Mouse (Mus musculus) limb, embryonic 13.5 days (tissue): ENCODE results near the gene Ints2. TPM values are rescaled to one million over a fixed set of nuclear protein-coding genes. Genes with fewer than 3 reads are reported as not detected.
"Not testable (repeated sequence)": the region's sequence is repeated elsewhere in the genome, so short reads cannot be mapped to it uniquely, and the experiment has no call there.

Source experiments
- ATAC-seq: fragments of 200-750 bp; cut with Nextera tagmentation; 2 replicates; pipeline ENCODE4 v1.8.0; 2017; ENCODE audit warnings: low read depth, moderate number of reproducible peaks, moderate TSS enrichment; ENCODE audit not compliant: low FRiP score
- H3K27ac ChIP-seq: fragments of 300-500 bp; sonication (generic); 2 replicates; pipeline ENCODE4 v1.5.1; 2015; ENCODE audit warnings: inconsistent platforms, mild to moderate bottlenecking, moderate library complexity
- H3K27me3 ChIP-seq: fragments of 300-500 bp; sonication (generic); 2 replicates; pipeline ENCODE4 v1.6.1; 2015; ENCODE audit warnings: mild to moderate bottlenecking, inconsistent platforms
- H3K36me3 ChIP-seq: fragments of 300-500 bp; sonication (generic); 2 replicates; pipeline ENCODE4 v1.6.1; 2015; ENCODE audit warnings: inconsistent platforms, mild to moderate bottlenecking, moderate library complexity
- H3K4me1 ChIP-seq: fragments of 300-500 bp; sonication (generic); 2 replicates; pipeline ENCODE4 v1.6.1; 2015; ENCODE audit warnings: inconsistent platforms
- H3K4me2 ChIP-seq: fragments of 300-500 bp; sonication (generic); replicated peaks from 2 replicates; pipeline ENCODE4 v1.6.1; 2015; ENCODE audit warnings: inconsistent platforms, mild to moderate bottlenecking, moderate library complexity
- H3K4me3 ChIP-seq: fragments of 300-500 bp; sonication (generic); 2 replicates; pipeline ENCODE4 v1.5.1; 2015; ENCODE audit warnings: moderate library complexity, mild to moderate bottlenecking, inconsistent platforms
- H3K9ac ChIP-seq: fragments of 300-500 bp; sonication (generic); 2 replicates; pipeline ENCODE4 v1.6.1; 2015; ENCODE audit warnings: mild to moderate bottlenecking, inconsistent platforms
- H3K9me3 ChIP-seq: fragments of 300-500 bp; sonication (generic); 2 replicates; pipeline ENCODE4 v1.6.1; 2016; ENCODE audit warnings: inconsistent platforms
- whole genome bisulfite sequencing: fragments of 180-500 bp; shearing (Covaris S2); methylation state at CpG from one replicate; pipeline ENCODE4 v1.1.7; 2015; 5-methylcytosine and 5-hydroxymethylcytosine counted together
- polyA plus RNA-seq: library from polyadenylated mRNA; unstranded; fragments of >200 nt; fragmentation: Nextera tagmentation; extraction: Ambion mirVana; gene quantifications from 2 replicates; pipeline ENCODE4 v1.2.1, GENCODE M21; 2015

The Ints2 gene
- polyA plus RNA-seq: 34.3 and 35.3 TPM in 2 replicates

DNA sequence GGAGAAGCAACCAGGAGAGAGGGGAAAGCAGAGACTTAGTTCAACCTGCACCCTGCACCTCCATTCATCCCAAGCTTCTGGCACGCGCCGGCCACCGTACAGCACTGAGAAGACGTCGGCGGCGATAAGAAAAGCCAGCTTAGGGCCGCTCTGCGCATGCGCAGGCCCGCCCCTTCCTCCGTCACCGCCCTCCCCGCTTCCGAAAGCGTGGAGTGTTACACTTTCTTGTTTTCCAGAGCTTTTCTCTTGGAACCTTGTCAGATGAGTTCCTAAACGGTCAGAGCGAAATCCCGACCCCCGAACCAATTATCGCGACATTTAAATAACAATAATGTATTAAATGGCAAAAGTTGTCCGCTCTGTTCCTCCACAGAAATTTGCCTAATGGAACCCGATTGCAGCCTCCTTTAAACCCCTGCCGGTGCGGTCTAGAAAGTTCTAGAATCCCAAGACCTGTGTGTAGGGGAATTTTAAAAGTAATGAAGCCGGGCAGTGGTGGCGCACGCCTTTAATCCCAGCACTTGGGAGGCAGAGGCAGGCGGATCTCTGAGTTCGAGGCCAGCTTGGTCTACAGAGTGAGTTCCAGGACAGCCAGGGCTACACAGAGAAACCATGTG lies at the start of gene Ints2:
Ints2 (minus strand) TSS at position 116 of the 617 bp plus-strand sequence.
- Histone ChIP-seq H3K4me3 (peak within 1 kb of the TSS; percentile 77), H3K9me3 (no peaks in the 10 kb centered on the region), H3K4me2 (peak within 1 kb of the TSS; percentile 80), H3K27ac (peak within 1 kb of the TSS; percentile 76), H3K4me1 (peaks cover 15% of the 10 kb centered on the region), H3K27me3 (no peaks in the 10 kb centered on the region), H3K9ac (peak within 1 kb of the TSS; percentile 91), H3K36me3 (peaks cover 9% of the 10 kb centered on the region)
- ATAC-seq: peak; percentile 93
- 9% methylated on average over 32 of the region's 32 CpGs for WGBS

GRCm38 (mm10) chr11:86292201-86292600 lies 34.8 kb upstream of the Ints2 start:
- H3K36me3 ChIP-seq: peaks cover 28% of the 10 kb centered on the region
- WGBS: 93% methylated on average over 10 of the region's 10 CpGs
- not testable (repeated sequence) for H3K9ac ChIP-seq, H3K4me2 ChIP-seq, H3K27ac ChIP-seq, H3K4me3 ChIP-seq, H3K27me3 ChIP-seq, H3K9me3 ChIP-seq, H3K4me1 ChIP-seq, ATAC-seq

- no peaks in the 10 kb centered on the region for H3K9me3 ChIP-seq
- H3K9ac ChIP-seq: no peak overlapping the region
- no peaks in the 10 kb centered on the region for H3K4me1 ChIP-seq
- H3K4me2 ChIP-seq: no peak overlapping the region
- no peak for ATAC-seq
- no peak overlapping the region for H3K4me3 ChIP-seq
- peaks cover 28% of the 10 kb centered on the region for H3K36me3 ChIP-seq
- WGBS: 97% methylated on average over 6 of the region's 6 CpGs
- no peak overlapping the region for H3K27ac ChIP-seq
- H3K27me3 ChIP-seq: no peaks in the 10 kb centered on the region
These were observed 34.3 kb upstream of the Ints2 start for GRCm38 (mm10) chr11:86291714-86292113.

DNA sequence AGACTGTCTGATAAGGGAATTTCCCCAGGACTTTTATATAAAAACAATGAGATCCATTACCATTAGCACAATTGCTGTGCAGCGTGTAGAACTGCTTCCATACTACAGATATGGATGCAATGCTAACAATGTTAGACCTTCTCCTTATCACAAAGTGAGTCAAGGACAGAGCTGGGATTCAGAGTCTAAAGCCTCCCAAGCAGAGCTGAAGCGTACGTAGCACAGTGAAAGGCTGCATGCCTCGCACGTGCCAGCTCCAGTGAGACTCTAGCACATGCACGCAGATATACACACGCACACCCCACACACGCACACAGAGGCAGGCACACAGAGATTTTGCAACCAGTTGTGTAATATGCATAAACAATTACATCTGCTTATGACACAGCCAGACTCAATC lies 28.4 kb upstream of the Ints2 start:
- 94% methylated on average over 8 of the region's 8 CpGs for WGBS
- Histone ChIP-seq H3K4me1 (no peaks in the 10 kb centered on the region), H3K9me3 (no peaks in the 10 kb centered on the region), H3K27ac (no peak overlapping the region), H3K36me3 (peaks cover 69% of the 10 kb centered on the region), H3K9ac (no peak overlapping the region), H3K4me3 (no peak overlapping the region), H3K4me2 (no peak overlapping the region), H3K27me3 (no peaks in the 10 kb centered on the region)
- ATAC-seq: no peak

DNA sequence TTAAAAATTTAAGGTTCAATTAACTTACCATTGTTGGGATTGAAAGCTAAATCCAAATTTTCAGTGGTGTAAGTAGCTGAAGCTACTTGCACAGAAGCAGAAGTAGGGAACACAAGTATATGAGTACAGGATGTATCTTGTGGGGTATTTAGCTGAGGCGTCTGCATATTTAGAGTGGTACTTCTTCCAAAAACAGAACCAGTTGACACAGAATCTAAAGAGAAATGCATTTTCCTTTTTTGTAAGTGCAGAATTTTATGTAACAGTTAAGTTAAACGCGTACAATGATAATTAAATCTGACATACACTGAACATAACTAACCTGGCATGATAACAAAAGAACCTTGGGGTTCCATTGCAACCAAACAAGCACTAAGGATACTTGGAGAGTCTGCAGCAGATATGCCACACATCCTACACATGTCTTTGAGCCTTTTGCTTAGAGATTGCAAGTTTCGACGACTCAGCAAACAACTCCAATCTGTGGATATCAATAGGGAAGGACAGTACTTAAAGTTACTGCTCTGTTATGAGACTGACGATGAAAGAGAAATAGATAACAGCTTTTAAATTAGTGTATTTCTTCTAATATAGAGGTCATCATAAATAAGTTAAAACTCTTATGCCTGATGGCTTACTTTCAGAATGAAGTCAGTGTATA lies 21.2 kb upstream of the Ints2 start:
- H3K4me2 ChIP-seq: no peak overlapping the region
- no peak overlapping the region for H3K27ac ChIP-seq
- WGBS: 96% methylated on average over 6 of the region's 6 CpGs
- H3K9ac ChIP-seq: no peak overlapping the region
- no peaks in the 10 kb centered on the region for H3K27me3 ChIP-seq
- ATAC-seq: no peak
- no peaks in the 10 kb centered on the region for H3K4me1 ChIP-seq
- no peaks in the 10 kb centered on the region for H3K9me3 ChIP-seq
- H3K36me3 ChIP-seq: peaks cover 71% of the 10 kb centered on the region
- H3K4me3 ChIP-seq: no peak overlapping the region

- Histone ChIP-seq H3K9me3 (no peaks in the 10 kb centered on the region), H3K4me3 (peak overlapping the region; percentile 77), H3K4me1 (peaks cover 15% of the 10 kb centered on the region), H3K4me2 (peak overlapping the region; percentile 80), H3K9ac (peak overlapping the region; percentile 91), H3K27ac (peak overlapping the region; percentile 76), H3K27me3 (no peaks in the 10 kb centered on the region), H3K36me3 (peaks cover 14% of the 10 kb centered on the region)
- under 1% methylated on average over 22 of the region's 22 CpGs for WGBS
- ATAC-seq: peak; percentile 48; the same call in 1 of the 2 replicates
These were observed 321 bp downstream of the Ints2 start for GRCm38 (mm10) chr11:86257054-86257453.

GRCm38 (mm10) chr11:86253342-86253741 lies 4.0 kb downstream of the Ints2 start:
- ATAC-seq: no peak
- Histone ChIP-seq H3K36me3 (peaks cover 40% of the 10 kb centered on the region), H3K4me3 (no peak overlapping the region), H3K27ac (no peak overlapping the region), H3K4me1 (peaks cover 15% of the 10 kb centered on the region), H3K9me3 (no peaks in the 10 kb centered on the region), H3K27me3 (no peaks in the 10 kb centered on the region), H3K4me2 (no peak overlapping the region), H3K9ac (no peak overlapping the region)
- WGBS: 95% methylated on average over 1 of the region's 1 CpGs

GRCm38 (mm10) chr11:86232446-86232845 lies 24.9 kb downstream of the Ints2 start:
- 51% methylated on average over 4 of the region's 4 CpGs for WGBS
- no peaks in the 10 kb centered on the region for H3K4me1 ChIP-seq
- H3K27ac ChIP-seq: no peak overlapping the region
- no peak overlapping the region for H3K4me2 ChIP-seq
- H3K27me3 ChIP-seq: no peaks in the 10 kb centered on the region
- H3K36me3 ChIP-seq: peaks cover 67% of the 10 kb centered on the region
- H3K4me3 ChIP-seq: no peak overlapping the region
- no peaks in the 10 kb centered on the region for H3K9me3 ChIP-seq
- ATAC-seq: no peak
- no peak overlapping the region for H3K9ac ChIP-seq

DNA sequence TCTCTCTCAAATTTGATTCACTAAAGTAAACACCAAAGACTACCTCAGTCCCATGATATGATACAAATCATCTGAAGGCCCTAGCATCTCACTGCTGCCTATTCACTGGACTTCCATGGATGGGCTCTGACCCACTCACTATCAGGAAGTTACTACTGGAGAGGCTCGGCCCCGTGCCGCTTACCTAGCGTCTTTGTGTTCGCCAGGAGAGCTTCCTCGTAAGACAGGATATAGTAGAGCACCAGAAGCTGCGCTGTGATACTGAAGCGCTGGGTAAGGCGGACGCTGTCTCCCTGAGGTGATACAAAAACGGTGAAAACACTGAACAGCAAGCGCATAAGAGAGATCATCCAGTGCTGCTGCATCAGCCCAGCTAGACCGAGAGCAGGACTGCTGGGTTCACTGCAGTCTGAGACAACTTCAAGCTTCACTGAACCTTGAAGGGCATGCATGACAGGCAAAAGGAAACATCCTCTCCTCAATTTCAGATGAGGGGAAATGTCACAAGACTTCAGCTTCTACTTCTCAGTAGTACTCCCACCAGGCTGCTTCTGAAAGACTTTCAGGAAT lies 25.5 kb downstream of the Ints2 start:
- no peaks in the 10 kb centered on the region for H3K4me1 ChIP-seq
- no peak overlapping the region for H3K27ac ChIP-seq
- no peaks in the 10 kb centered on the region for H3K27me3 ChIP-seq
- WGBS: 93% methylated on average over 13 of the region's 13 CpGs
- peaks cover 71% of the 10 kb centered on the region for H3K36me3 ChIP-seq
- no peak for ATAC-seq
- H3K9me3 ChIP-seq: no peaks in the 10 kb centered on the region
- H3K9ac ChIP-seq: no peak overlapping the region
- H3K4me3 ChIP-seq: no peak overlapping the region
- H3K4me2 ChIP-seq: no peak overlapping the region

DNA sequence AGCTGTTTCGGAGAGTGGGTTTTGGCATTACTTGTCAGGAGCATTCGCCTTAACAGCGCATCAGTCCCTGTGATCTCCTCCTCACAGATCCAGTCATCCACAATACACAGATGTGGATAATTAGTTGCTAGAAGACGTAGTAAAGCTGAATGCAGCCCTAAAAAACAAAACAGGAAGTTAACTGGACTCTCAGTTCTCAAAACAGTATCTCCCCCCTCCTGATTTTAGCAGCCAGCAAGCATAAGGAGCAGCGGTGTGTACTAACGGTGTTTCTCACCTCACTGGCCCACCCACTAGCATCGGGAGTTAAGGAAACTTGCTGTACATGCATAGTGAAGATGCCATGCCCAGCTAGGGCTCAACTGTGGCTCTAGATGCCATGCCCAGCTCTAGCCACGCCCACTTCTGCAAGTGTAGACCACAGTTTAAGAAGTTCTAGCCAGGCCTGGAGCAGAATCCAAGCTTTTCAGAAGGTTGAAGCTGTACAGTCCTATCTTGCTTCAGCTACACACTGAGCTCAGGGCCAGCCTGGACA lies 30.7 kb downstream of the Ints2 start:
- H3K36me3 ChIP-seq: peaks cover 66% of the 10 kb centered on the region
- H3K9me3 ChIP-seq: no peaks in the 10 kb centered on the region
- H3K27ac ChIP-seq: no peak overlapping the region
- 83% methylated on average over 8 of the region's 8 CpGs for WGBS
- H3K4me3 ChIP-seq: no peak overlapping the region
- no peak overlapping the region for H3K4me2 ChIP-seq
- H3K27me3 ChIP-seq: no peaks in the 10 kb centered on the region
- no peak overlapping the region for H3K9ac ChIP-seq
- ATAC-seq: no peak
- H3K4me1 ChIP-seq: no peaks in the 10 kb centered on the region

DNA sequence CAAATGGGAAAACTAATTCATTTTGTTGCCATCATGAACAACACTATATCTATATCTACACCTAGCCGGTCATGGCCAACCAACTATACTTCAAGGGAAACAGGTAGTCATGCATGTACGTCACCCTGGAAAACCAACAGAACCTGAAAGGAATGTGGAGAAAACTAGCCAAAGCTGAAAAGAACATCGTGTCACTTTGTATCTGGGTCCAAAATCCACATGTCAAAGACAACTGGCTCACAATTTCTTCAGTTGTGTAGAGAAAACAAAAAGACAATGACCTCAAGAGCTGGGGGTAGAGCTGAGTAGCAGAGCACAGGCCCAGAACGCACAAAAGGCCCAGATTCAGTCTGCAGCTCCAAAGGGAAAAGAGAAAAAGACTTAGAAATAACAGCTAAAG lies 31.6 kb downstream of the Ints2 start:
- H3K9ac ChIP-seq: no peak overlapping the region
- H3K4me3 ChIP-seq: no peak overlapping the region
- ATAC-seq: no peak
- no peaks in the 10 kb centered on the region for H3K9me3 ChIP-seq
- 89% methylated on average over 4 of the region's 4 CpGs for WGBS
- H3K36me3 ChIP-seq: peaks cover 61% of the 10 kb centered on the region
- H3K4me1 ChIP-seq: no peaks in the 10 kb centered on the region
- H3K27me3 ChIP-seq: no peaks in the 10 kb centered on the region
- H3K27ac ChIP-seq: no peak overlapping the region
- H3K4me2 ChIP-seq: no peak overlapping the region

- no peaks in the 10 kb centered on the region for H3K4me1 ChIP-seq
- H3K4me2 ChIP-seq: no peak overlapping the region
- H3K36me3 ChIP-seq: peaks cover 77% of the 10 kb centered on the region
- no peak overlapping the region for H3K4me3 ChIP-seq
- H3K27ac ChIP-seq: no peak overlapping the region
- H3K27me3 ChIP-seq: no peaks in the 10 kb centered on the region
- no peak overlapping the region for H3K9ac ChIP-seq
- ATAC-seq: no peak
- WGBS: 85% methylated on average over 1 of the region's 1 CpGs
- H3K9me3 ChIP-seq: peaks cover 7% of the 10 kb centered on the region
These were observed 45.6 kb downstream of the Ints2 start for GRCm38 (mm10) chr11:86211803-86212202.
